Mouse (Mus musculus) forebrain, postnatal 0 days (tissue): ENCODE measurements around the gene AI837181. TPM values are rescaled to one million over a fixed set of nuclear protein-coding genes. Genes with fewer than 3 reads are reported as not detected.

Experiments used
- ATAC-seq: fragments of 200-750 bp; cut with Nextera tagmentation; 2 replicates; pipeline ENCODE4 v1.8.0; 2017; ENCODE audit warnings: mild to moderate bottlenecking, moderate library complexity
- DNase-seq: peaks from one replicate; pipeline ENCODE4 v3.0.0-alpha.2; 2015
- H3K27ac ChIP-seq: fragments of 300-500 bp; sonication (generic); 2 replicates; pipeline ENCODE4 v1.5.1; 2014; ENCODE audit warnings: low read depth, mild to moderate bottlenecking, antibody characterized with exemption, low read length, moderate library complexity, mixed read lengths
- H3K27me3 ChIP-seq: fragments of 300-500 bp; sonication (generic); 2 replicates; pipeline ENCODE4 v1.6.1; 2014; ENCODE audit warnings: mild to moderate bottlenecking, low read length, mixed read lengths; ENCODE audit not compliant: insufficient read depth
- H3K36me3 ChIP-seq: fragments of 300-500 bp; sonication (generic); 2 replicates; pipeline ENCODE4 v1.6.1; 2014; ENCODE audit warnings: mild to moderate bottlenecking, moderate library complexity; ENCODE audit not compliant: insufficient read depth
- H3K4me1 ChIP-seq: fragments of 300-500 bp; sonication (generic); 2 replicates; pipeline ENCODE4 v1.6.1; 2014; ENCODE audit warnings: antibody characterized with exemption; ENCODE audit not compliant: insufficient read depth
- H3K4me2 ChIP-seq: fragments of 300-500 bp; sonication (generic); 2 replicates; pipeline ENCODE4 v1.6.1; 2014; ENCODE audit warnings: low read depth, mild to moderate bottlenecking, moderate library complexity
- H3K4me3 ChIP-seq: fragments of 300-500 bp; sonication (generic); 2 replicates; pipeline ENCODE4 v1.5.1; 2014; ENCODE audit warnings: low read depth, low read length, mixed read lengths
- H3K9ac ChIP-seq: fragments of 300-500 bp; sonication (generic); 2 replicates; pipeline ENCODE4 v1.6.1; 2014; ENCODE audit warnings: mild to moderate bottlenecking
- H3K9me3 ChIP-seq: fragments of 300-500 bp; sonication (generic); 2 replicates; pipeline ENCODE4 v1.6.1; 2016; ENCODE audit warnings: low read length
- CTCF ChIP-seq: sonication (generic); IDR thresholded peaks from 2 replicates; pipeline ENCODE4 v1.5.1; 2016; ENCODE audit warnings: antibody characterized with exemption, control low read depth, low read depth
- WGBS: fragments of 180-500 bp; shearing (Covaris S2); extraction: QIAGEN DNeasy Blood & Tissue Kit; methylation state at CpG from one replicate; pipeline ENCODE4 v1.1.7; 2014; 5-methylcytosine and 5-hydroxymethylcytosine counted together
- polyA plus RNA-seq: library from polyadenylated mRNA; unstranded; fragments of >200 nt; fragmentation: Nextera tagmentation; extraction: Ambion mirVana; gene quantifications from 2 replicates; pipeline ENCODE4 v1.2.1, GENCODE M21; 2015
- total RNA-seq: library from RNA; depleted of rRNA; stranded (reverse); fragments of >200 nt; gene quantifications from 2 replicates; pipeline ENCODE4 v1.2.3, GENCODE M21; 2014

Gene AI837181
- total and polyA plus RNA-seq, 2 experiments from 2014 or later, result 56.6 to 72.5 TPM

DNA sequence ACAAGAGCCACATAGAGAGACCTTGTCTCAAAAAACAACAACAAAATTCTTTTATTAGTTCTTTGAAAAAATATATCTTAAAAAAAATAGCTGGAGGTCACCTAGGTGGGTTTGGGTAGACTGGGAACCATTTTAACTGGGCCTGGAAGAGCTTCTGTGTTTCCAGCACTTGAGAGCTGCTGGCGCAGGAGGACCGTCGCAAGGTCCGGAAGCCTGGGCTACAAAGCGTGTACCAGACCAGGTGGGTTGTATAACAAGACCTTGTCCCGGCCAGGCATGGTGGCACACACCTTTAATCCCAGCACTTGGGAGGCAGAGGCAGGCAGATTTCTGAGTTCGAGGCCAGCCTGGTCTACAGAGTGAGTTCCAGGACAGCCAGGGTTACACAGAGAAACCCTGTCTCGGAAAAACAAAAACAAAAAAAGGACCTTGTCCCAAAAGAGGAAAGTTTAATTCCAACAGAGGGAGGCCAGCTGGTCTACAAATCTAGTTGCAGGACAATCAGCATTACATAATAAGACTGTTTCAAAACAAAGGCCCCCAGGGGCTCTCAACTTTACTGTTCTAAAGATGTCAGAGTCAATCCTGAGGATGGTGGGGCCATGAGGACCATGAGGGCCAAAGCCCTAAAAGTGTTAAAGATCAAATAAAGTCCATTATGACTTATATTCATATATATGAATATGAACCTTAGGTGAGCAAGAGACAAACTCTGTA lies 6.0 kb upstream of the AI837181 start:
- no peak for DNase-seq
- 97% methylated on average over 8 of the region's 8 CpGs for WGBS
- no peak for TF ChIP-seq CTCF

DNA sequence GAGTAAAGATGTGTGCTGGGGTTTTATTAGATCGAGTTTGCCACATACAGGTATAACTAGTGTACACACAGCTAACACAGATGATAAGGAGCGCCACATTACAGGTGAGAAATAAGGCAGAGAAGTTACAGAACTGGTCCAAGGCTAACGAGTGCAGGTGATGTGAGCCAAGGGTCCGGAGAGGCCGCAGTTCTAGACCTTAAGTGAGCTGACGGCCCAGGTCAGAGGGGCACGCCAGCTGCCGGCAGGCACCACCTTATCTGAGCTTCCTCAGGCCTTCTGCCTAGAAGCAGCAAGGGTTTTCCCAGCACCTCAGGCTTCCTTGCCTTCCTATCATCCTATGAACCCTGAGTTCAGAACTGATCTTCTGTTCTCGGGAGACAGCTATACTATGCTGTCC lies 5.3 kb upstream of the AI837181 start:
- TF ChIP-seq CTCF, result no peak
- Histone ChIP-seq H3K9ac (no peak overlapping the region), H3K9me3 (no peaks in the 10 kb centered on the region), H3K4me1 (peaks cover 8% of the 10 kb centered on the region; the same call in 1 of the 2 replicates), H3K27me3 (no peaks in the 10 kb centered on the region), H3K4me3 (no peak overlapping the region), H3K27ac (no peak overlapping the region), H3K4me2 (no peak overlapping the region), H3K36me3 (peaks cover 33% of the 10 kb centered on the region)
- ATAC-seq (no peak), DNase-seq (no peak)
- 94% methylated on average over 9 of the region's 9 CpGs for WGBS

More for the DNA sequence above, 6.0 kb upstream of the AI837181 start:
- Histone ChIP-seq H3K27ac (no peak overlapping the region), H3K9ac (no peak overlapping the region), H3K36me3 (peaks cover 33% of the 10 kb centered on the region), H3K4me2 (no peak overlapping the region), H3K27me3 (no peaks in the 10 kb centered on the region), H3K9me3 (no peaks in the 10 kb centered on the region), H3K4me3 (no peak overlapping the region), H3K4me1 (peaks cover 8% of the 10 kb centered on the region; the same call in 1 of the 2 replicates)
- no peak for ATAC-seq

DNA sequence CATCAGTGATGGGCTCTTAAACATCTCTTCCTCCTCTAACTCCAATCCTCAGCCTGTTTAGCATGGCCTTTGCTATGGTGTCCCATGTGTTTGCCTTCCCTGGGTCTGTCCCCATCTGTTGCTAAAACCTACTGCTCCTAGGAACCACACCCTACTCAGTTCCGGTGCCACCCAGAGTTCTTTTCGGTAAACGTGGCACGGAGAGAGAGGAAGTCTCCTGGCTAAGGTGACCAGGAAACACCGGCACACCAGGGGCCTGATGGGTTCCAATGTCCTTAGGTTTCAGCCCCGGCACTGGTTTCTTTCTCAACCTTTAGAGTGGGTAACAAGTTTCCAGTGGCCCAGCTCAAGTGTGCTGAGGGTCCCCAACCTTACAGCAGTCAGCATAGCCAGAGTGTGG lies 4.4 kb upstream of the AI837181 start:
- H3K4me3 ChIP-seq, result no peak overlapping the region
- no peak overlapping the region for H3K9ac ChIP-seq
- DNase-seq, result no peak
- H3K27me3 ChIP-seq, result no peaks in the 10 kb centered on the region
- no peak for ATAC-seq
- H3K36me3 ChIP-seq, result peaks cover 33% of the 10 kb centered on the region
- peaks cover 8% of the 10 kb centered on the region; the same call in 1 of the 2 replicates for H3K4me1 ChIP-seq
- no peak for TF ChIP-seq CTCF
- no peak overlapping the region for H3K4me2 ChIP-seq
- H3K27ac ChIP-seq, result no peak overlapping the region
- H3K9me3 ChIP-seq, result no peaks in the 10 kb centered on the region
- WGBS, result 97% methylated on average over 6 of the region's 6 CpGs

DNA sequence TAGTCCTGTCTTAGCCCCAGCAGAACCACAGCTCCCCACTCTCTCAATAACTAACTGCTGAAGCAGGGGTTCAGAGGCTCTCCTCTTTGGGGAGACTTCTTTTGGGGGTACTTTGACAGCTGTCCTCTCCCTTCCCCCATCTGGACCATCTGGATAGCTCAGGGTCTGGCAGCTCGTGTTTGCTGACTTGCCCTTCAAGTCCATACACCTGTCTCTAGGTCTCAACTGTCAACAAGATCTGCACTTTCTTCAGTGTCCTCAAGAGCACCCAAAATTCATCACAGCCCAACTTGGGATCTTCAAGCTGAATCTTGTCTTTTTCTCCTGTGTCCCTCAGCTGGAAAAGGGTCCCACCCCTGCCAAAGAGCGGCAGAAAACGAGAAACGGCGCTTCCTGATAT lies 3.2 kb upstream of the AI837181 start:
- Histone ChIP-seq H3K27ac (no peak overlapping the region), H3K4me1 (peaks cover 8% of the 10 kb centered on the region; the same call in 1 of the 2 replicates), H3K4me2 (no peak overlapping the region), H3K9me3 (no peaks in the 10 kb centered on the region), H3K4me3 (no peak overlapping the region), H3K9ac (no peak overlapping the region), H3K27me3 (no peaks in the 10 kb centered on the region), H3K36me3 (peaks cover 40% of the 10 kb centered on the region)
- no peak for TF ChIP-seq CTCF
- no peak for ATAC-seq
- no peak for DNase-seq
- WGBS, result 81% methylated on average over 5 of the region's 5 CpGs

DNA sequence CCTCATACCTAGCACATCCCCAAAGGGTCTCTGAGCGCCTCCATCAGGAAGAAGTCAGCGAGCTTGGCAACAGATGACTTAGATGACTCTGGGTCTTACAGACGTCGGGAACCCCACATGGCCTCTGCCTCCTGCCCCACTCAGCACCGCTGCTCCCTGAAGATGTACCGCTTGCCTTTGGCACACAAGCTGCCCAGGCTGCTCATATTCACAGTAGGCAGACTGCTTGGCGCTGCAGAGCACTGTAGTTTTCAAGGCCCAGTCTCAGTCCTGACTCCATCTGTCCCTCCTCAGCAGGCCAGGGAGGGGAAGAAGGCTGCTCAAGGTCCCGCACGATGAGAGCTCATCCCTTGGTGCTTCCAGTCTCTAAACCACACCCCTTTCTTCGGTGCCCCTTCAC lies 2.7 kb upstream of the AI837181 start:
- no peaks in the 10 kb centered on the region for H3K27me3 ChIP-seq
- WGBS, result 80% methylated on average over 10 of the region's 10 CpGs
- no peak overlapping the region for H3K9ac ChIP-seq
- H3K4me3 ChIP-seq, result no peak overlapping the region
- H3K36me3 ChIP-seq, result peaks cover 45% of the 10 kb centered on the region
- DNase-seq, result no peak
- no peak for ATAC-seq
- H3K4me2 ChIP-seq, result no peak overlapping the region
- H3K27ac ChIP-seq, result no peak overlapping the region
- peaks cover 8% of the 10 kb centered on the region; the same call in 1 of the 2 replicates for H3K4me1 ChIP-seq
- no peak for TF ChIP-seq CTCF
- H3K9me3 ChIP-seq, result no peaks in the 10 kb centered on the region

DNA sequence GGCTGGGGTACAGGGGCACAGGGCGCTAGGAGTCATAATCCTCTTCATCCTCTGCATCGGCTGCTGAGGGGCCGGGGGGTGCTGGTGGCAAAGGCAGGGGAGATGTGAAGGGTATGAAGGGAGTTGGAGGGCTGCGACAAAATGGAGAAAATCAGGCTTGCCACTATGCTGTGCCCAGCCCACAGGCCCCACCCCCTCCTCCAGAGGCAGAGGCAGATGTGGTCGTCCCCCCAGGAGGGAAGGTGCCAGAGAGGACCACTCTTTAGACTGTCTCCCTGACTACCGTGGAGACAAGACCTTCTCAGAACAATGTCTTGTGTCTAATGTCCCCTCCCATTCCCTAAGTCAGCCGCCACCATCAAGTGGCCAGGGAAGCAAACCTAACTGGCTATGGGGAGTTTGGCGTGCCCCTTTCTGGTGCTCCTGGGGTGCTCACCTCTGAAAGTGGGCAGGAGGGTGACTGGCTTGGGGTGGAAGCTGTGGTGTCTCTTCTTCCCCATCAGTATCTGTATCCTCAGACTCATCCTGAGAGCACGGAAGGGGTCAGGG lies 2.0 kb upstream of the AI837181 start:
- H3K27me3 ChIP-seq, result no peaks in the 10 kb centered on the region

DNA sequence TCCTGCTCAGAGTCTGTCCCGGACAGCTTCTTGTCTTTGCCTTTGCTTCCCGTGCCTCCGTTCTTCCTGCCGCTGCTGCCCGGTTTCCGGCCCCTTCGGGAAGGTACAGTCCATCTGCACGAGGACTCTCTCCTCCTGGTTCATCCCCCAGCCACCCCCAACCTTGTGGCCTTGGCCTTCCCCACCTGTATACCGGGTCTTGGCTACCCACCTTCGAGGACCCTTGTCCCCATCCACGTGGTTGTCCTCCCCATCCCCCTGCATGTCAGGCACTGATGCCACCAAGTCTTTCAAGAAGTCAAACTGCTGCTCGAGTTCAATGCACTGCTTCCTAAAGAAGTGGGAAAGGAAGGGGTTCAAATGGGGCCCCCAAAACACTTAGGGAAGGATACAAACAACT lies 1.4 kb upstream of the AI837181 start:
- Histone ChIP-seq H3K36me3 (peaks cover 46% of the 10 kb centered on the region), H3K27me3 (no peaks in the 10 kb centered on the region), H3K9ac (peak overlapping the region; percentile 83), H3K4me1 (peaks cover 8% of the 10 kb centered on the region; the same call in 1 of the 2 replicates), H3K4me3 (peak overlapping the region; percentile 58), H3K4me2 (peak overlapping the region; percentile 67), H3K27ac (no peak overlapping the region), H3K9me3 (no peaks in the 10 kb centered on the region)
- WGBS, result 61% methylated on average over 12 of the region's 12 CpGs
- no peak for DNase-seq
- ATAC-seq, result no peak
- TF ChIP-seq CTCF, result no peak

More for the DNA sequence above, 2.0 kb upstream of the AI837181 start:
- Histone ChIP-seq H3K9me3 (no peaks in the 10 kb centered on the region), H3K9ac (no peak overlapping the region; the same call in 1 of the 2 replicates), H3K36me3 (peaks cover 46% of the 10 kb centered on the region), H3K4me2 (peak overlapping the region; percentile 67), H3K27ac (no peak overlapping the region), H3K4me3 (peak overlapping the region; percentile 58; the same call in 1 of the 2 replicates), H3K4me1 (peaks cover 8% of the 10 kb centered on the region; the same call in 1 of the 2 replicates)
- TF ChIP-seq CTCF, result no peak
- 79% methylated on average over 9 of the region's 9 CpGs for WGBS
- ATAC-seq (no peak), DNase-seq (no peak)
